Mouse (Mus musculus) adrenal gland, postnatal 4 days (tissue): ENCODE results near the gene Cox17. TPM values are rescaled to one million over a fixed set of nuclear protein-coding genes. Genes with fewer than 3 reads are reported as not detected.
A peak's percentile ranks its signal among the peaks of the same experiment; 100 is the strongest.

Source experiments
- DNase-seq, 2 experiments: peaks; one replicate each; pipeline ENCODE4 v3.0.0; 2021 to 2022; ENCODE audit warnings: low spot score in 2 of 2, mixed read lengths in 2 of 2
- total RNA-seq, 2 experiments: library from RNA; stranded (reverse); gene quantifications; 2 replicates each; pipeline ENCODE4 v1.2.3; 2021

Cox17 gene
- total RNA-seq, 2 experiments from 2014 or later: 171 to 172 TPM

GRCm38 (mm10) chr16:38390322-38390721 is 43.5 kb downstream of the Cox17 start:
- DNase-seq: no peak

- DNase-seq: no peak
Observed at GRCm38 (mm10) chr16:38392126-38392894, 45.5 kb downstream of the Cox17 start.

- no peak for DNase-seq
Observed at GRCm38 (mm10) chr16:38394191-38394618, 47.4 kb downstream of the Cox17 start.

GRCm38 (mm10) chr16:38395060-38395730 is 48.4 kb downstream of the Cox17 start:
- no peak for DNase-seq

- peak; percentile 60 to 80 for DNase-seq
Observed at GRCm38 (mm10) chr16:38396155-38396554, 49.4 kb downstream of the Cox17 start.

- no peak for DNase-seq
Observed at GRCm38 (mm10) chr16:38398266-38398665, 51.5 kb downstream of the Cox17 start.

GRCm38 (mm10) chr16:38399076-38399475 is 52.3 kb downstream of the Cox17 start:
- DNase-seq: no peak

GRCm38 (mm10) chr16:38399531-38400231 is 52.9 kb downstream of the Cox17 start:
- peak in 1 of 2 experiments; percentile 47 for DNase-seq

GRCm38 (mm10) chr16:38400311-38400960 is 53.6 kb downstream of the Cox17 start:
- no peak for DNase-seq

GRCm38 (mm10) chr16:38401468-38401867 is 54.7 kb downstream of the Cox17 start:
- no peak for DNase-seq

Other genes starting within 250 kb of the Cox17 start
- 1 to 10 TPM in 1 of 2 experiments, under 1 TPM in 1; 0.70 to 4.3 TPM for gene Nr1i2, start 52.2 kb upstream of the Cox17 start, total RNA-seq
- 1 to 10 TPM in 1 of 2 experiments, under 1 TPM in 1; 0.56 to 1.1 TPM for gene Maats1, start 4.8 kb upstream of the Cox17 start, total RNA-seq
- gene Gm21987, start within 50 bp of the Cox17 start, total RNA-seq: not detected
- gene Popdc2, start 15.2 kb downstream of the Cox17 start, total RNA-seq: 1 to 10 TPM; 2.1 to 2.8 TPM
- gene Pla1a, start 86.2 kb downstream of the Cox17 start, total RNA-seq: 10 to 100 TPM; 27.9 to 28.6 TPM
- 10 to 100 TPM; 54.7 to 55.4 TPM for gene Adprh, start 105.7 kb downstream of the Cox17 start, total RNA-seq
- under 1 TPM; 0.73 to 0.95 TPM for gene Cd80, start 108.6 kb downstream of the Cox17 start, total RNA-seq
- 10 to 100 TPM; 26.4 to 32.2 TPM for gene Timmdc1, start 175.7 kb downstream of the Cox17 start, total RNA-seq
- 10 to 100 TPM; 31.7 to 33.7 TPM for gene Poglut1, start 203.3 kb downstream of the Cox17 start, total RNA-seq
- gene Tmem39a, start 211.7 kb downstream of the Cox17 start, total RNA-seq: 10 to 100 TPM; 71.9 to 75.7 TPM